Mouse (Mus musculus) kidney, adult 2 months (tissue): ENCODE data around the gene Fbp1. TPM values are rescaled to one million over a fixed set of nuclear protein-coding genes. Genes with fewer than 3 reads are reported as not detected.

Source experiments
- DNase-seq: peaks from one replicate; pipeline ENCODE4 v3.0.0; 2021
- H3K27ac ChIP-seq: fragments of 200-500 bp; 2 replicates; pipeline ENCODE4 v1.5.1; 2012; ENCODE audit warnings: low read depth, low read length, control low read depth, inconsistent platforms; ENCODE audit not compliant: insufficient read depth
- H3K27me3 ChIP-seq: fragments of 200-500 bp; replicated peaks from 2 replicates; pipeline ENCODE4 v1.6.1; 2012; ENCODE audit warnings: mild to moderate bottlenecking, moderate library complexity, low read length, inconsistent platforms; ENCODE audit not compliant: control insufficient read depth, insufficient read depth
- H3K36me3 ChIP-seq: fragments of 200-500 bp; 2 replicates; pipeline ENCODE4 v1.6.1; 2012; ENCODE audit warnings: mild to moderate bottlenecking, moderate library complexity, low read length, inconsistent platforms; ENCODE audit not compliant: control insufficient read depth, insufficient read depth
- H3K4me1 ChIP-seq: fragments of 200-500 bp; 2 replicates; pipeline ENCODE4 v1.6.1; 2011; ENCODE audit warnings: low read length; ENCODE audit not compliant: control insufficient read depth, insufficient read depth
- H3K4me3 ChIP-seq: fragments of 200-500 bp; 2 replicates; pipeline ENCODE4 v1.5.1; 2011; ENCODE audit warnings: mild to moderate bottlenecking, low read depth, low read length, control low read depth; ENCODE audit not compliant: insufficient read depth
- CTCF ChIP-seq: fragments of 200-500 bp; conservative IDR thresholded peaks from 2 replicates; pipeline ENCODE4 v1.5.1; 2011; ENCODE audit warnings: low read depth, mild to moderate bottlenecking, control low read depth, low read length, moderate library complexity, mixed read lengths; ENCODE audit not compliant: insufficient read depth, insufficient read length
- POLR2A ChIP-seq: fragments of 200-500 bp; IDR thresholded peaks from one replicate; pipeline ENCODE4 v1.6.1; 2011; ENCODE audit warnings: low read depth, low read length, control low read depth
- WGBS: fragments of 180-500 bp; shearing (Covaris S2); methylation state at CpG from one replicate; pipeline ENCODE4 v1.1.7; 2018; 5-methylcytosine and 5-hydroxymethylcytosine counted together
- polyA plus RNA-seq: library from polyadenylated mRNA; depleted of rRNA; stranded (reverse); fragments of >200 nt; gene quantifications from 2 replicates; pipeline ENCODE4 v1.2.3, GENCODE M21; 2012

Fbp1 gene
- polyA plus RNA-seq, 1 experiment = 1,525 TPM

DNA sequence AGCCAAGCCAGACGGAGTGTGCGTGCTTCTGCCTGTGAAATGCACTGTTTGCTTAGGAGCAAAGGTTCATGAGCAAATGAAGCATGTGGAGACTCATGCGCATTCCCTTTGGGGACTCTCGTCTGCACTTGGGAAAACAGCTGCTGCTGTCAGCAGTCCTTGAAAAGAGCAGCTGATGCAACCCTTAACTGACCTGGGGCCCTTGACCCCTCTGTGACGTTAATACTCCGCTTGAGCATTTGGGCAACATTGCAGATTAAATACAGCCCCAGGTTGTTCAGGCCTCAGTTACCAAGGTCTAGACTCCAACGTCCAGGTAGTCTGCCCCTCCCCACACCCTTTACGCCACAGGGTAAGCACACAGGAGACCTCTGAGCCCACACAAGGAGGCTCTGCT lies 20.1 kb upstream of the Fbp1 start:
- no peaks in the 10 kb centered on the region for H3K36me3 ChIP-seq
- TF ChIP-seq CTCF = no peak
- TF ChIP-seq POLR2A = no peak
- no peaks in the 10 kb centered on the region for H3K27me3 ChIP-seq
- peak; percentile 96 for DNase-seq
- H3K4me1 ChIP-seq = peaks cover 19% of the 10 kb centered on the region; the same call in 1 of the 2 replicates
- no peak overlapping the region for H3K4me3 ChIP-seq
- peak overlapping the region; percentile 99 for H3K27ac ChIP-seq
- WGBS = 22% methylated on average over 8 of the region's 8 CpGs

DNA sequence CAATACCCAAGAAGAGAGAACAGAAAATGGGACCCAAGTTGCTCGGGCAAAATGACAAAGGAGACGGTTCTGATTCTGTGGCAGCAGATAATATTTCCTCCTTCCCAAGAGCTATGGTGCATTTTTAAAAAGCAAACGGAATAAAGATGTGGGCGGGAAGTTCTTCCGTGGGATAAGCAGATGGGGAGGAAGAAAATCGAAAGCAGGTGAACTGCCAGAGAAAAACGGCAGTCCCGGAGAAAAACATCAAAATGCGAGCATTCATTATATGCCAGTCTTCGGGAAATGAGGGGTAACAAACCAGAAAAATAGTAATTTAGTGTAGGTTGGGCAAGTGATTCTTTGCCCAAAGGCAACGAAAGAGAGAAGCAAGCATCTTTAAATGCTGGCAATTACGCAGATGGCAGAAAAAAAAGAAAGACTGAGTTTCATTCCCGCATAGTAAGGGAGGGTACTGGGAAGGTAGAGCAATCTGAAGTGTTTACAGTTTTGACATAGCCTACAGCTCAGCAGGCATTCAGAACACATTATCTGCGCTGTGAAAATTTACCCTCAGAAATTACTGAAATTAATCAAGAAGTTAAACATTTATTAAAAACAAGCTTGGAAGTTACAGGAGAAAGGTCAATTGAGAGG lies 19.6 kb upstream of the Fbp1 start:
- DNase-seq = no peak
- Histone ChIP-seq H3K27me3 (no peaks in the 10 kb centered on the region), H3K4me1 (peaks cover 19% of the 10 kb centered on the region; the same call in 1 of the 2 replicates), H3K36me3 (no peaks in the 10 kb centered on the region), H3K27ac (peak overlapping the region; percentile 99), H3K4me3 (no peak overlapping the region)
- TF ChIP-seq CTCF = no peak
- TF ChIP-seq POLR2A = no peak
- 28% methylated on average over 14 of the region's 14 CpGs for WGBS

GRCm38 (mm10) chr13:62901139-62901538 lies 13.1 kb upstream of the Fbp1 start:
- no peak for DNase-seq
- H3K4me3 ChIP-seq = no peak overlapping the region
- H3K27me3 ChIP-seq = no peaks in the 10 kb centered on the region
- H3K4me1 ChIP-seq = no peaks in the 10 kb centered on the region
- H3K27ac ChIP-seq = no peak overlapping the region
- TF ChIP-seq CTCF = no peak
- no peak for TF ChIP-seq POLR2A
- H3K36me3 ChIP-seq = no peaks in the 10 kb centered on the region

DNA sequence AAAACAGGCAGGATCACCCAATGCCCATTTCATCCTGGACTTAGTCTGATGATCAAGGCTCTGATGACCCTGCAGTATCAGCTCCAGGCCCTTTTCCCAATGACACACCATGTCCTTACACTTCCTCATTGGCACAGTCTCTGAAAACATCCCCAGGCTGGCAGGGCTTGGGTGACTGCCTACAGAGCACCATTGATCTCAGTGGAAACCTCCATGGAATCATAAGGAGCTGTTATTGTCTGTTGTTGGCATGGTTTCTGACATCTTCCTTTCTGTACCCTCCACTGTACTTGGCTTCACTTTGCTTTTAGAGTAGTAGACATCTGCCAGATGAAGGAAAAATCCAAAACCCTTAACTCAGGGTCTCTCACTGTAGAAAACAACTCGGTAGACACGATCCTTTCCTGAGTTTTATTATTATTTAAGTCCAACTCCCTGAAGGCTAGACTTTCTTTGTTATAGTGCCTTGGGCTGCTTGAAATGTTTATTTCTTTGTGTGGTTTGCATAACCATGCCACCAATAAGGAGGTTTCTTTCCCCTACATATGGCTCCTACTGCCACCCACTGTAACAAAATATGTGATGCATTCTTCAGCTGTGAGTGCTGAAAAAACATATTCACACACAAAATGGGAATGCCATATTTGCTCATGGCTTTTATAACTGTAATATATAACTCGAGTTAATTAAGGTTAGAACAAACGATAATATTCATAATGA lies 10.0 kb upstream of the Fbp1 start:
- TF ChIP-seq POLR2A (no peak), CTCF (no peak)
- peaks cover 1% of the 10 kb centered on the region for H3K4me1 ChIP-seq
- no peaks in the 10 kb centered on the region for H3K36me3 ChIP-seq
- H3K27ac ChIP-seq = no peak overlapping the region
- DNase-seq = no peak
- no peaks in the 10 kb centered on the region for H3K27me3 ChIP-seq
- 88% methylated on average over 4 of the region's 4 CpGs for WGBS
- no peak overlapping the region for H3K4me3 ChIP-seq

GRCm38 (mm10) chr13:62893044-62893842 lies 5.2 kb upstream of the Fbp1 start:
- DNase-seq = peak; percentile 91
- Histone ChIP-seq H3K27me3 (no peaks in the 10 kb centered on the region), H3K36me3 (no peaks in the 10 kb centered on the region), H3K4me1 (peaks cover 12% of the 10 kb centered on the region), H3K4me3 (no peak overlapping the region), H3K27ac (peak overlapping the region; percentile 100)
- 61% methylated on average over 9 of the region's 9 CpGs for WGBS
- TF ChIP-seq POLR2A = no peak
- TF ChIP-seq CTCF = no peak

DNA sequence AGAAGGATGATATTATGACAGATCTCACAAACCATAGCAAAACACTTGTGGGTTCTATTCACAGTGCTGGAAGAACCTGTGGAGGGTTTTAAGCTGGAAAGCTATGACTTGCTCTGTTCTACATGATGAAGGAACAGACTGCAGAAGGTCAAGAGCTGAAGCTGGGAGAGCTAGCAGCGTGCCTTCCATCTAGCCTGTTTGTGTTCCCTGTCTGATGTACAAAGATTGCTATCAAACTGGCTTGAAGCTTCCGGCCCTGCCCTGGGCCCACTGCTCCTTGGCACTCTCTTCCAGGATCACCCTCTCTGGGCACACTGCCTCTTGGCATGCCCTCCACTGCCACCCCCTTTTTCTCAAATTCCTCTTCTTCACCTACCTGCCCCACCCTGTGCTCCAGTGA lies 1.2 kb upstream of the Fbp1 start:
- H3K27ac ChIP-seq = peak overlapping the region; percentile 73; the same call in 1 of the 2 replicates
- H3K4me1 ChIP-seq = peaks cover 12% of the 10 kb centered on the region
- DNase-seq = no peak
- 55% methylated on average over 2 of the region's 2 CpGs for WGBS
- no peak overlapping the region for H3K4me3 ChIP-seq
- TF ChIP-seq POLR2A = no peak
- no peak for TF ChIP-seq CTCF
- no peaks in the 10 kb centered on the region; the same call in 1 of the 2 replicates for H3K36me3 ChIP-seq
- no peaks in the 10 kb centered on the region for H3K27me3 ChIP-seq

GRCm38 (mm10) chr13:62884536-62884935 lies 3.5 kb downstream of the Fbp1 start:
- Histone ChIP-seq H3K27me3 (no peaks in the 10 kb centered on the region), H3K36me3 (no peaks in the 10 kb centered on the region; the same call in 1 of the 2 replicates), H3K4me1 (peaks cover 30% of the 10 kb centered on the region; the same call in 1 of the 2 replicates), H3K27ac (peak overlapping the region; percentile 81), H3K4me3 (peak overlapping the region; percentile 41; the same call in 1 of the 2 replicates)
- peak; percentile 6 for DNase-seq
- no peak for TF ChIP-seq CTCF
- TF ChIP-seq POLR2A = no peak
- 44% methylated on average over 3 of the region's 3 CpGs for WGBS
